Mouse (Mus musculus) heart, embryonic 12.5 days (tissue): ENCODE measurements at regions not wholly inside any gene's neighbourhood (a gene's known extent, or its start where the extent isn't known, plus 50 kb on each side); places are given as distances from the start of the nearest gene placed in this dataset.
A peak's percentile ranks its signal among the peaks of the same experiment; 100 is the strongest.
"Not testable (repeated sequence)": the region's sequence is repeated elsewhere in the genome, so short reads cannot be mapped to it uniquely, and the experiment has no call there.

Experiments used
- ATAC-seq: fragments of 200-750 bp; cut with Nextera tagmentation; 2 replicates; pipeline ENCODE4 v1.8.0; 2017; ENCODE audit warnings: moderate TSS enrichment, moderate library complexity; ENCODE audit not compliant: insufficient number of reproducible peaks, low FRiP score
- H3K27ac ChIP-seq: fragments of 300-500 bp; sonication (generic); 2 replicates; pipeline ENCODE4 v1.5.1; 2016; ENCODE audit warnings: mild to moderate bottlenecking, moderate library complexity; ENCODE audit not compliant: poor library complexity, severe bottlenecking
- H3K27me3 ChIP-seq: fragments of 300-500 bp; sonication (generic); replicated peaks from 2 replicates; pipeline ENCODE4 v1.6.1; 2016; ENCODE audit warnings: mild to moderate bottlenecking, moderate library complexity
- H3K36me3 ChIP-seq: fragments of 300-500 bp; sonication (generic); 2 replicates; pipeline ENCODE4 v1.6.1; 2016; ENCODE audit warnings: mild to moderate bottlenecking, moderate library complexity
- H3K4me1 ChIP-seq: fragments of 300-500 bp; sonication (generic); replicated peaks from 2 replicates; pipeline ENCODE4 v1.6.1; 2016; ENCODE audit warnings: mild to moderate bottlenecking
- H3K4me2 ChIP-seq: fragments of 300-500 bp; sonication (generic); 2 replicates; pipeline ENCODE4 v1.6.1; 2016; ENCODE audit warnings: mild to moderate bottlenecking, moderate library complexity
- H3K4me3 ChIP-seq: fragments of 300-500 bp; sonication (generic); 2 replicates; pipeline ENCODE4 v1.5.1; 2016; ENCODE audit warnings: mild to moderate bottlenecking
- H3K9ac ChIP-seq: fragments of 300-500 bp; sonication (generic); 2 replicates; pipeline ENCODE4 v1.6.1; 2016; ENCODE audit warnings: mild to moderate bottlenecking, moderate library complexity
- H3K9me3 ChIP-seq: fragments of 300-500 bp; sonication (generic); replicated peaks from 2 replicates; pipeline ENCODE4 v1.6.1; 2016; ENCODE audit warnings: mild to moderate bottlenecking, moderate library complexity
- WGBS: fragments of 180-500 bp; shearing (Covaris S2); methylation state at CpG from one replicate; pipeline ENCODE4 v1.1.7; 2016; 5-methylcytosine and 5-hydroxymethylcytosine counted together

- H3K4me2 ChIP-seq = no peak overlapping the region
- no peaks in the 10 kb centered on the region for H3K36me3 ChIP-seq
- no peak overlapping the region for H3K27ac ChIP-seq
- no peaks in the 10 kb centered on the region for H3K27me3 ChIP-seq
- H3K4me3 ChIP-seq = no peak overlapping the region
- no peak for ATAC-seq
- H3K4me1 ChIP-seq = no peaks in the 10 kb centered on the region
- no peak overlapping the region for H3K9ac ChIP-seq
- 81% methylated on average over 2 of the region's 2 CpGs for WGBS
- H3K9me3 ChIP-seq = no peaks in the 10 kb centered on the region
Observed at GRCm38 (mm10) chr6:37692758-37693157, 162.8 kb downstream of the Akr1d1 start.

GRCm38 (mm10) chr6:37696074-37696473 lies 166.1 kb downstream of the Akr1d1 start:
- no peak for ATAC-seq
- H3K4me1 ChIP-seq = no peaks in the 10 kb centered on the region
- no peaks in the 10 kb centered on the region for H3K9me3 ChIP-seq
- no peaks in the 10 kb centered on the region for H3K27me3 ChIP-seq
- H3K27ac ChIP-seq = no peak overlapping the region
- no peak overlapping the region for H3K4me3 ChIP-seq
- no peaks in the 10 kb centered on the region for H3K36me3 ChIP-seq
- H3K4me2 ChIP-seq = no peak overlapping the region
- no peak overlapping the region for H3K9ac ChIP-seq

GRCm38 (mm10) chr6:37703946-37704345 lies 166.7 kb upstream of the Trim24 start:
- Histone ChIP-seq H3K4me2 (no peak overlapping the region), H3K27ac (no peak overlapping the region), H3K4me3 (no peak overlapping the region), H3K9ac (no peak overlapping the region), H3K4me1 (no peaks in the 10 kb centered on the region), H3K36me3 (no peaks in the 10 kb centered on the region), H3K27me3 (no peaks in the 10 kb centered on the region), H3K9me3 (peaks cover 4% of the 10 kb centered on the region; the same call in 1 of the 2 replicates)
- ATAC-seq = no peak
- 86% methylated on average over 2 of the region's 2 CpGs for WGBS

- Histone ChIP-seq H3K4me2 (no peak overlapping the region), H3K9me3 (peaks cover 4% of the 10 kb centered on the region; the same call in 1 of the 2 replicates), H3K36me3 (no peaks in the 10 kb centered on the region), H3K4me3 (no peak overlapping the region), H3K9ac (no peak overlapping the region), H3K4me1 (no peaks in the 10 kb centered on the region), H3K27ac (no peak overlapping the region), H3K27me3 (no peaks in the 10 kb centered on the region)
- 86% methylated on average over 1 of the region's 1 CpGs for WGBS
- ATAC-seq = no peak
Observed at GRCm38 (mm10) chr6:37705733-37706145, 164.9 kb upstream of the Trim24 start.

GRCm38 (mm10) chr6:37707671-37708070 lies 162.9 kb upstream of the Trim24 start:
- not testable (repeated sequence) for ATAC-seq, H3K4me2 ChIP-seq, H3K27me3 ChIP-seq, H3K36me3 ChIP-seq, H3K27ac ChIP-seq, H3K4me3 ChIP-seq, H3K9ac ChIP-seq, H3K4me1 ChIP-seq, H3K9me3 ChIP-seq
- 62% methylated on average over 1 of the region's 1 CpGs for WGBS

GRCm38 (mm10) chr6:37711766-37712165 lies 158.8 kb upstream of the Trim24 start:
- WGBS = 92% methylated on average over 1 of the region's 1 CpGs
- Histone ChIP-seq H3K4me2 (no peak overlapping the region), H3K4me3 (no peak overlapping the region), H3K9ac (no peak overlapping the region), H3K4me1 (no peaks in the 10 kb centered on the region), H3K36me3 (no peaks in the 10 kb centered on the region), H3K27ac (no peak overlapping the region), H3K27me3 (no peaks in the 10 kb centered on the region), H3K9me3 (peaks cover 3% of the 10 kb centered on the region; the same call in 1 of the 2 replicates)
- ATAC-seq = no peak

GRCm38 (mm10) chr6:37713411-37713810 lies 157.2 kb upstream of the Trim24 start:
- 80% methylated on average over 4 of the region's 4 CpGs for WGBS
- no peak overlapping the region for H3K4me3 ChIP-seq
- no peak for ATAC-seq
- H3K9ac ChIP-seq = no peak overlapping the region
- H3K36me3 ChIP-seq = no peaks in the 10 kb centered on the region
- no peaks in the 10 kb centered on the region for H3K9me3 ChIP-seq
- no peak overlapping the region for H3K27ac ChIP-seq
- H3K4me1 ChIP-seq = no peaks in the 10 kb centered on the region
- H3K27me3 ChIP-seq = no peaks in the 10 kb centered on the region
- H3K4me2 ChIP-seq = no peak overlapping the region

- WGBS = 23% methylated on average over 6 of the region's 6 CpGs
- Histone ChIP-seq H3K4me3 (no peak overlapping the region), H3K36me3 (no peaks in the 10 kb centered on the region), H3K4me2 (no peak overlapping the region), H3K9ac (no peak overlapping the region), H3K4me1 (no peaks in the 10 kb centered on the region), H3K9me3 (no peaks in the 10 kb centered on the region), H3K27me3 (no peaks in the 10 kb centered on the region), H3K27ac (no peak overlapping the region)
- ATAC-seq = no peak
Observed at GRCm38 (mm10) chr6:37714223-37714928, 156.2 kb upstream of the Trim24 start.

- Histone ChIP-seq H3K4me3 (no peak overlapping the region), H3K9me3 (0 out of 2 replicates have a peak, but pooled peaks cover 5% of the 10 kb centered on the region), H3K27ac (no peak overlapping the region), H3K9ac (no peak overlapping the region), H3K36me3 (no peaks in the 10 kb centered on the region), H3K27me3 (no peaks in the 10 kb centered on the region), H3K4me2 (no peak overlapping the region), H3K4me1 (no peaks in the 10 kb centered on the region)
- no peak for ATAC-seq
- 73% methylated on average over 1 of the region's 1 CpGs for WGBS
Observed at GRCm38 (mm10) chr6:37721736-37722135, 148.9 kb upstream of the Trim24 start.

- WGBS = 31% methylated on average over 4 of the region's 4 CpGs
- Histone ChIP-seq H3K27me3 (no peaks in the 10 kb centered on the region), H3K4me3 (no peak overlapping the region), H3K27ac (peak overlapping the region; percentile 55; the same call in 1 of the 2 replicates), H3K9me3 (0 out of 2 replicates have a peak, but pooled peaks cover 5% of the 10 kb centered on the region), H3K4me2 (no peak overlapping the region), H3K4me1 (no peaks in the 10 kb centered on the region), H3K36me3 (no peaks in the 10 kb centered on the region), H3K9ac (no peak overlapping the region)
- ATAC-seq = peak; percentile 63; the same call in 1 of the 2 replicates
Observed at GRCm38 (mm10) chr6:37723337-37723736, 147.3 kb upstream of the Trim24 start.

GRCm38 (mm10) chr6:37724240-37724639 lies 146.4 kb upstream of the Trim24 start:
- Histone ChIP-seq H3K27me3 (no peaks in the 10 kb centered on the region), H3K9ac (no peak overlapping the region), H3K9me3 (peaks cover 8% of the 10 kb centered on the region; the same call in 1 of the 2 replicates), H3K4me2 (no peak overlapping the region), H3K4me1 (no peaks in the 10 kb centered on the region), H3K36me3 (no peaks in the 10 kb centered on the region), H3K4me3 (no peak overlapping the region), H3K27ac (peak overlapping the region; percentile 32; the same call in 1 of the 2 replicates)
- ATAC-seq = no peak
- 85% methylated on average over 5 of the region's 5 CpGs for WGBS

- Histone ChIP-seq H3K9ac (no peak overlapping the region), H3K9me3 (peaks cover 8% of the 10 kb centered on the region; the same call in 1 of the 2 replicates), H3K4me1 (peaks cover 13% of the 10 kb centered on the region), H3K36me3 (no peaks in the 10 kb centered on the region), H3K4me2 (no peak overlapping the region), H3K4me3 (no peak overlapping the region), H3K27me3 (no peaks in the 10 kb centered on the region), H3K27ac (no peak overlapping the region)
- no peak for ATAC-seq
- WGBS = 82% methylated on average over 2 of the region's 2 CpGs
Observed at GRCm38 (mm10) chr6:37728621-37729020, 142.0 kb upstream of the Trim24 start.
